Mouse (Mus musculus) hindbrain, embryonic 14.5 days (tissue): ENCODE measurements around the gene Eif4a1. TPM values are rescaled to one million over a fixed set of nuclear protein-coding genes. Genes with fewer than 3 reads are reported as not detected.
A peak's percentile ranks its signal among the peaks of the same experiment; 100 is the strongest.
"Not testable (repeated sequence)": the region's sequence is repeated elsewhere in the genome, so short reads cannot be mapped to it uniquely, and the experiment has no call there.

ENCODE experiments used
- ATAC-seq: fragments of 200-750 bp; cut with Nextera tagmentation; 2 replicates; pipeline ENCODE4 v1.8.0; 2017; ENCODE audit warnings: moderate number of reproducible peaks, mild to moderate bottlenecking, moderate TSS enrichment, moderate library complexity; ENCODE audit not compliant: low FRiP score
- DNase-seq: peaks from one replicate; pipeline ENCODE4 v3.0.0-alpha.2; 2015; ENCODE audit warnings: low spot score
- H3K27ac ChIP-seq: fragments of 300-500 bp; sonication (generic); 2 replicates; pipeline ENCODE4 v1.5.1; 2014; ENCODE audit warnings: mild to moderate bottlenecking, moderate library complexity
- H3K27me3 ChIP-seq: fragments of 300-500 bp; sonication (generic); 2 replicates; pipeline ENCODE4 v1.6.1; 2014; ENCODE audit warnings: mild to moderate bottlenecking, low read length, mixed read lengths; ENCODE audit not compliant: control insufficient read depth, insufficient read depth
- H3K36me3 ChIP-seq: fragments of 300-500 bp; sonication (generic); replicated peaks from 2 replicates; pipeline ENCODE4 v1.6.1; 2014; ENCODE audit not compliant: control insufficient read depth, insufficient read depth
- H3K4me1 ChIP-seq: fragments of 300-500 bp; sonication (generic); replicated peaks from 2 replicates; pipeline ENCODE4 v1.6.1; 2014; ENCODE audit warnings: antibody characterized with exemption, low read length, mixed read lengths; ENCODE audit not compliant: control insufficient read depth, insufficient read depth
- H3K4me2 ChIP-seq: fragments of 300-500 bp; sonication (generic); replicated peaks from 2 replicates; pipeline ENCODE4 v1.6.1; 2014; ENCODE audit warnings: mild to moderate bottlenecking, moderate library complexity
- H3K4me3 ChIP-seq: fragments of 300-500 bp; sonication (generic); replicated peaks from 2 replicates; pipeline ENCODE4 v1.5.1; 2014; ENCODE audit warnings: mild to moderate bottlenecking, low read length
- H3K9ac ChIP-seq: fragments of 300-500 bp; sonication (generic); 2 replicates; pipeline ENCODE4 v1.6.1; 2014
- H3K9me3 ChIP-seq: fragments of 300-500 bp; sonication (generic); 2 replicates; pipeline ENCODE4 v1.6.1; 2016; ENCODE audit warnings: low read length; ENCODE audit not compliant: control insufficient read depth
- WGBS: fragments of 180-500 bp; shearing (Covaris S2); extraction: QIAGEN DNeasy Blood & Tissue Kit; methylation state at CpG from one replicate; pipeline ENCODE4 v1.1.7; 2014; 5-methylcytosine and 5-hydroxymethylcytosine counted together
- polyA plus RNA-seq: library from polyadenylated mRNA; unstranded; fragments of >200 nt; fragmentation: Nextera tagmentation; extraction: Ambion mirVana; gene quantifications from 2 replicates; pipeline ENCODE4 v1.2.1, GENCODE M21; 2014

Eif4a1 gene
- polyA plus RNA-seq, 1 experiment from 2014 or later, result 559 TPM

GRCm38 (mm10) chr11:69703814-69704612 is 31.8 kb upstream of the Eif4a1 start:
- ATAC-seq, result no peak
- H3K27ac ChIP-seq, result no peak overlapping the region
- H3K27me3 ChIP-seq, result no peaks in the 10 kb centered on the region
- WGBS, result 67% methylated on average over 8 of the region's 8 CpGs
- H3K4me2 ChIP-seq, result no peak overlapping the region
- H3K4me3 ChIP-seq, result no peak overlapping the region
- H3K9ac ChIP-seq, result no peak overlapping the region
- H3K4me1 ChIP-seq, result no peaks in the 10 kb centered on the region
- H3K9me3 ChIP-seq, result no peaks in the 10 kb centered on the region
- H3K36me3 ChIP-seq, result no peaks in the 10 kb centered on the region
- DNase-seq, result no peak

GRCm38 (mm10) chr11:69703381-69703780 is 31.2 kb upstream of the Eif4a1 start:
- not testable (repeated sequence) for H3K4me2 ChIP-seq

GRCm38 (mm10) chr11:69702886-69703285 is 30.7 kb upstream of the Eif4a1 start:
- not testable (repeated sequence) for H3K9ac ChIP-seq, DNase-seq, H3K27me3 ChIP-seq, H3K36me3 ChIP-seq, H3K4me2 ChIP-seq, ATAC-seq, H3K4me3 ChIP-seq, H3K9me3 ChIP-seq, H3K4me1 ChIP-seq, H3K27ac ChIP-seq
- WGBS, result 95% methylated on average over 10 of the region's 10 CpGs

More at GRCm38 (mm10) chr11:69703381-69703780, 31.2 kb upstream of the Eif4a1 start:
- not testable (repeated sequence) for H3K27ac ChIP-seq, H3K27me3 ChIP-seq, DNase-seq, H3K4me3 ChIP-seq, ATAC-seq, H3K4me1 ChIP-seq, H3K36me3 ChIP-seq, H3K9ac ChIP-seq, H3K9me3 ChIP-seq
- 56% methylated on average over 2 of the region's 3 CpGs for WGBS

GRCm38 (mm10) chr11:69699595-69699994 is 27.4 kb upstream of the Eif4a1 start:
- no peak overlapping the region for H3K9ac ChIP-seq
- H3K4me3 ChIP-seq, result no peak overlapping the region
- DNase-seq, result no peak
- ATAC-seq, result no peak
- H3K27me3 ChIP-seq, result no peaks in the 10 kb centered on the region
- no peaks in the 10 kb centered on the region for H3K36me3 ChIP-seq
- WGBS, result 81% methylated on average over 1 of the region's 1 CpGs
- H3K4me2 ChIP-seq, result no peak overlapping the region
- peaks cover 3% of the 10 kb centered on the region; the same call in 1 of the 2 replicates for H3K4me1 ChIP-seq
- H3K27ac ChIP-seq, result no peak overlapping the region
- no peaks in the 10 kb centered on the region for H3K9me3 ChIP-seq

- Histone ChIP-seq H3K4me3 (no peak overlapping the region), H3K4me1 (peaks cover 3% of the 10 kb centered on the region; the same call in 1 of the 2 replicates), H3K9me3 (no peaks in the 10 kb centered on the region), H3K27me3 (no peaks in the 10 kb centered on the region), H3K36me3 (no peaks in the 10 kb centered on the region), H3K9ac (no peak overlapping the region), H3K27ac (no peak overlapping the region), H3K4me2 (no peak overlapping the region)
- ATAC-seq (no peak), DNase-seq (no peak)
- WGBS, result 71% methylated on average over 5 of the region's 5 CpGs
Observed at GRCm38 (mm10) chr11:69698574-69698973, 26.4 kb upstream of the Eif4a1 start.

GRCm38 (mm10) chr11:69697396-69697795 is 25.2 kb upstream of the Eif4a1 start:
- Histone ChIP-seq H3K9me3 (no peaks in the 10 kb centered on the region), H3K9ac (no peak overlapping the region), H3K4me2 (no peak overlapping the region), H3K27me3 (no peaks in the 10 kb centered on the region), H3K4me1 (peaks cover 3% of the 10 kb centered on the region; the same call in 1 of the 2 replicates), H3K36me3 (no peaks in the 10 kb centered on the region), H3K4me3 (no peak overlapping the region), H3K27ac (no peak overlapping the region)
- DNase-seq, result no peak
- no peak for ATAC-seq
- 93% methylated on average over 3 of the region's 3 CpGs for WGBS

- peaks cover 3% of the 10 kb centered on the region; the same call in 1 of the 2 replicates for H3K4me1 ChIP-seq
- DNase-seq (peak; percentile 34), ATAC-seq (no peak)
- no peaks in the 10 kb centered on the region for H3K36me3 ChIP-seq
- no peak within 1 kb of the TSS for H3K27ac ChIP-seq
- no peaks in the 10 kb centered on the region for H3K27me3 ChIP-seq
- H3K4me3 ChIP-seq, result peak within 1 kb of the TSS; percentile 33
- 1% methylated on average over 38 of the region's 41 CpGs for WGBS
- H3K9me3 ChIP-seq, result no peaks in the 10 kb centered on the region
- peak within 1 kb of the TSS; percentile 71 for H3K4me2 ChIP-seq
- peak within 1 kb of the TSS; percentile 74 for H3K9ac ChIP-seq
Observed at GRCm38 (mm10) chr11:69695361-69696181, 23.3 kb upstream of the Eif4a1 start, which contains the start of the genes Tnfsf12 and Tnfsfm13. Tnfsf12 (minus strand) TSS chr11:69695849. Tnfsfm13 (minus strand) TSS chr11:69696098.

- no peaks in the 10 kb centered on the region for H3K36me3 ChIP-seq
- no peaks in the 10 kb centered on the region for H3K27me3 ChIP-seq
- 23% methylated on average over 6 of the region's 6 CpGs for WGBS
- no peak overlapping the region for H3K27ac ChIP-seq
- peak overlapping the region; percentile 74 for H3K9ac ChIP-seq
- H3K4me1 ChIP-seq, result peaks cover 3% of the 10 kb centered on the region; the same call in 1 of the 2 replicates
- H3K4me3 ChIP-seq, result peak overlapping the region; percentile 33
- ATAC-seq, result no peak
- H3K9me3 ChIP-seq, result no peaks in the 10 kb centered on the region
- DNase-seq, result no peak
- H3K4me2 ChIP-seq, result peak overlapping the region; percentile 71
Observed at GRCm38 (mm10) chr11:69695046-69695360, 22.8 kb upstream of the Eif4a1 start.

GRCm38 (mm10) chr11:69693421-69693965 is 21.3 kb upstream of the Eif4a1 start:
- Histone ChIP-seq H3K4me1 (peaks cover 3% of the 10 kb centered on the region; the same call in 1 of the 2 replicates), H3K27ac (no peak overlapping the region), H3K9ac (no peak overlapping the region), H3K9me3 (no peaks in the 10 kb centered on the region), H3K27me3 (no peaks in the 10 kb centered on the region), H3K4me2 (no peak overlapping the region), H3K36me3 (no peaks in the 10 kb centered on the region), H3K4me3 (no peak overlapping the region)
- ATAC-seq, result no peak
- 62% methylated on average over 11 of the region's 11 CpGs for WGBS
- DNase-seq, result no peak
